In genomic region chr16:93747421-93747820, GRCm38 (mm10) we compare ENCODE assay signal across 18 mouse cellular contexts.
"Had no signal": no experiment of that assay in that cellular context is flagged by ENCODE, and none has a peak within 500 bp of the region (broad histone marks: within the 10 kb centered on the region; RNA-seq: fewer than 3 reads in every experiment).

No protein-coding gene starts in this region.

- H3K4me1 ChIP-seq: kidney, embryonic 15.5 days; midbrain, embryonic 12.5 days; midbrain, embryonic 15.5 days; neural tube, embryonic 12.5 days; neural tube, embryonic 15.5 days had no signal

- H3K27me3 ChIP-seq: intestine, embryonic 15.5 days; kidney, embryonic 15.5 days; liver, embryonic 15.5 days; midbrain, embryonic 12.5 days; midbrain, embryonic 15.5 days; neural tube, embryonic 12.5 days; neural tube, embryonic 15.5 days; stomach, embryonic 15.5 days had no signal

- H3K4me3 ChIP-seq: intestine, embryonic 15.5 days; kidney, embryonic 15.5 days; layer of hippocampus, adult 2 months; left cerebral cortex, adult 2 months; liver, embryonic 15.5 days; midbrain, embryonic 12.5 days; midbrain, embryonic 15.5 days; neural tube, embryonic 12.5 days; neural tube, embryonic 15.5 days; stomach, embryonic 15.5 days had no signal

- H3K36me3 ChIP-seq: intestine, embryonic 15.5 days; kidney, embryonic 15.5 days had no signal

- DNase-seq: kidney, adult 11 months; kidney, adult 8-10 months; kidney, postnatal 10 days; layer of hippocampus, adult 9-11 months; retina, postnatal 1 day; right cerebral cortex, postnatal 25 days; spleen, adult 18-20 months had no signal

- H3K27ac ChIP-seq: intestine, embryonic 15.5 days; kidney, embryonic 15.5 days; layer of hippocampus, adult 2 months; left cerebral cortex, adult 2 months; liver, embryonic 15.5 days; macrophage; midbrain, embryonic 12.5 days; midbrain, embryonic 15.5 days; neural tube, embryonic 12.5 days; neural tube, embryonic 15.5 days; stomach, embryonic 15.5 days had no signal
